Mouse (Mus musculus): Measurements from ENCODE around the gene Rheb.

GRCm38 (mm10) chr5:24820627-24821026 is 21.8 kb downstream of the Rheb start:
- no peak for TF ChIP-seq MYOD1 (IDR thresholded peaks at IDR 0.05; ENCODE audit: control insufficient read depth, insufficient read length, low read depth)
- TF ChIP-seq MAX (IDR thresholded peaks at IDR 0.05) = no peak
- TF ChIP-seq CTCF (IDR thresholded peaks at IDR 0.05; ENCODE audit: control insufficient read depth, insufficient read depth, insufficient read length) = no peak
